Mouse (Mus musculus) lung, embryonic 16.5 days (tissue): ENCODE measurements around the gene Adipoq. TPM values are rescaled to one million over a fixed set of nuclear protein-coding genes. Genes with fewer than 3 reads are reported as not detected.

Experiments used
- ATAC-seq: fragments of 200-750 bp; cut with Nextera tagmentation; 2 replicates; pipeline ENCODE4 v1.8.0; 2017; ENCODE audit warnings: low read depth, mild to moderate bottlenecking, moderate library complexity
- H3K27ac ChIP-seq: fragments of 300-500 bp; sonication (generic); 2 replicates; pipeline ENCODE4 v1.5.1; 2014; ENCODE audit warnings: mild to moderate bottlenecking, control low read depth, low read length
- H3K27me3 ChIP-seq: fragments of 300-500 bp; sonication (generic); 2 replicates; pipeline ENCODE4 v1.6.1; 2014; ENCODE audit warnings: low read depth, low read length, mixed read lengths; ENCODE audit not compliant: control insufficient read depth, insufficient read depth
- H3K36me3 ChIP-seq: fragments of 300-500 bp; sonication (generic); 2 replicates; pipeline ENCODE4 v1.6.1; 2014; ENCODE audit warnings: low read length; ENCODE audit not compliant: control insufficient read depth, insufficient read depth
- H3K4me1 ChIP-seq: fragments of 300-500 bp; sonication (generic); replicated peaks from 2 replicates; pipeline ENCODE4 v1.6.1; 2014; ENCODE audit warnings: low read length, mixed read lengths; ENCODE audit not compliant: control insufficient read depth, insufficient read depth
- H3K4me2 ChIP-seq: fragments of 300-500 bp; sonication (generic); 2 replicates; pipeline ENCODE4 v1.6.1; 2014; ENCODE audit warnings: low read depth, low read length, control low read depth
- H3K4me3 ChIP-seq: fragments of 300-500 bp; sonication (generic); 2 replicates; pipeline ENCODE4 v1.5.1; 2014; ENCODE audit warnings: mild to moderate bottlenecking, low read length, control low read depth
- H3K9ac ChIP-seq: fragments of 300-500 bp; sonication (generic); 2 replicates; pipeline ENCODE4 v1.6.1; 2014; ENCODE audit warnings: low read length, control low read depth
- H3K9me3 ChIP-seq: fragments of 300-500 bp; sonication (generic); 2 replicates; pipeline ENCODE4 v1.6.1; 2016; ENCODE audit warnings: low read length; ENCODE audit not compliant: control insufficient read depth
- WGBS: fragments of 180-500 bp; shearing (Covaris S2); extraction: QIAGEN DNeasy Blood & Tissue Kit; methylation state at CpG from one replicate; pipeline ENCODE4 v1.1.7; 2014; 5-methylcytosine and 5-hydroxymethylcytosine counted together
- polyA plus RNA-seq: library from polyadenylated mRNA; unstranded; fragments of >200 nt; fragmentation: Nextera tagmentation; extraction: Ambion mirVana; gene quantifications from 2 replicates; pipeline ENCODE4 v1.2.1, GENCODE M21; 2015

Adipoq gene
- polyA plus RNA-seq, 1 experiment from 2014 or later, result 0.73 TPM

DNA sequence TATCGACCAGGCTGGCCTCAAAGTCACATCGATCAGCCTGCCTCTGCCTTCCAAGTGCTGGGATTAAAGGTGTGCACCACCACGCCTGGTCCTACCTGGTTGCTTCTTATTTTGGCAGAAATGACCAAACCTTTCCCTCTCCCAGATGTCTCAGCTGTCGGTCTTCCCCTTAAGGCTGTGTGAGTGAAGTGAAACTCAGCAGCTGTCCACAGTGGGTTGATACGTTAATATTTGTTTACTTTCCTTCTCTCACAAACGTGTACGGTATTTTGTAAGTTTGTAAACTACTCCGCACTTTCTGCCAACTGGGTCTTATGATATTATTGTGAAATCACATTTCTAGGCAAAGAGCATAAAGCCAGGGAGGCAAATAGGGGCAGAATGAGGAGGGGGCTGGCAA lies 3.1 kb downstream of the Adipoq start:
- no peaks in the 10 kb centered on the region for H3K27me3 ChIP-seq
- H3K4me1 ChIP-seq, result no peaks in the 10 kb centered on the region
- no peak overlapping the region for H3K4me2 ChIP-seq
- no peaks in the 10 kb centered on the region for H3K36me3 ChIP-seq
- H3K9ac ChIP-seq, result no peak overlapping the region
- no peaks in the 10 kb centered on the region for H3K9me3 ChIP-seq
- H3K27ac ChIP-seq, result no peak overlapping the region
- 56% methylated on average over 8 of the region's 8 CpGs for WGBS
- ATAC-seq, result no peak
- H3K4me3 ChIP-seq, result no peak overlapping the region

DNA sequence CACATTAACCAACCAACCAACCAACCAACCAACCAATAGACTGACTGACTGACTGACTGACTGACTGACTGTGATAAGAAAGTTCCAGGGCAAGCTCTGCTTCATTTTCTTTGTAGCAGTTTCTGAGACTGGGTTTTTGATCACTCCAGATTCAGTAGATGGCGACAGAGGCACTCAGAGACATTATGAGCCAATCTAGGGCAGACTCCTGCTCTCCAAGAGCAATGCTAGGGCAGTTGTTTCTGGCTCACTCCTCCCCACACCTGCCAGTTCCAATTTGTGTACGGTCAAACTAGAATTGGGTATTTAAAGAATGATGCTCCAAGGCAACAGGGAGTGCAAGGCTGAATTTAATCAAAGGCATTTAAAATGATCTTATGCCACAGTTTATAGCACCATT lies 5.1 kb downstream of the Adipoq start:
- WGBS, result 9% methylated on average over 2 of the region's 2 CpGs
- peak; percentile 67; the same call in 1 of the 2 replicates for ATAC-seq
- no peaks in the 10 kb centered on the region for H3K9me3 ChIP-seq

DNA sequence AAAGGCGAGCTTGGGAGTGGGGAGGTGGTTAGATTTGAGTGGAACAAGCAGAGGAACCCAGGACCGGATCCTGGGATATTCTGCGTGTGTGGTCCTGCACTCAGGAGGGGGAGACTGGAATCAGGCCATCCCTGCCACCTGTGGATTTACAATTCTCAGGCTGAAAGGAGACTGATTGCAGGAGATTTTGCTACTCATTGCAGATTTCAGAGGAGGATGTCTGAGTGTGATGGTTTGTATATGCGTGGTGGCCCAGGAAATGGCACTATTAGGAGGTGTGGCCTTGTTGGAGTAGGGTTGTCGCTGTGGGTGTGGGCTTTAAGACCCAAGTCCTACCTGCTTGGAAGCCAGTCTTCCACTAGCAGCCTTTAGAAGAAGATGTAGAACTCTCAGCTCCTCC lies 7.9 kb downstream of the Adipoq start:
- H3K4me1 ChIP-seq, result no peaks in the 10 kb centered on the region; the same call in 1 of the 2 replicates

More for the DNA sequence above, 5.1 kb downstream of the Adipoq start:
- Histone ChIP-seq H3K4me1 (no peaks in the 10 kb centered on the region), H3K36me3 (no peaks in the 10 kb centered on the region), H3K27me3 (no peaks in the 10 kb centered on the region), H3K4me3 (no peak overlapping the region), H3K27ac (no peak overlapping the region), H3K9ac (no peak overlapping the region), H3K4me2 (no peak overlapping the region)

DNA sequence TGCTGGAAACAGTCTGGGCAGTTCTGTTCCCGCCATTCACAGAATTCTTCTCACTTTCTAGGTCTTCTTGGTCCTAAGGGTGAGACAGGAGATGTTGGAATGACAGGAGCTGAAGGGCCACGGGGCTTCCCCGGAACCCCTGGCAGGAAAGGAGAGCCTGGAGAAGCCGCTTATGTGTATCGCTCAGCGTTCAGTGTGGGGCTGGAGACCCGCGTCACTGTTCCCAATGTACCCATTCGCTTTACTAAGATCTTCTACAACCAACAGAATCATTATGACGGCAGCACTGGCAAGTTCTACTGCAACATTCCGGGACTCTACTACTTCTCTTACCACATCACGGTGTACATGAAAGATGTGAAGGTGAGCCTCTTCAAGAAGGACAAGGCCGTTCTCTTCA lies 10.7 kb downstream of the Adipoq start:
- Histone ChIP-seq H3K9ac (no peak overlapping the region), H3K4me3 (no peak overlapping the region), H3K9me3 (no peaks in the 10 kb centered on the region), H3K36me3 (no peaks in the 10 kb centered on the region), H3K27ac (no peak overlapping the region), H3K4me2 (no peak overlapping the region), H3K4me1 (no peaks in the 10 kb centered on the region; the same call in 1 of the 2 replicates), H3K27me3 (no peaks in the 10 kb centered on the region)
- 92% methylated on average over 13 of the region's 13 CpGs for WGBS
- no peak for ATAC-seq

More for the DNA sequence above, 7.9 kb downstream of the Adipoq start:
- WGBS, result 60% methylated on average over 5 of the region's 5 CpGs
- H3K4me3 ChIP-seq, result no peak overlapping the region
- H3K27me3 ChIP-seq, result no peaks in the 10 kb centered on the region
- H3K4me2 ChIP-seq, result no peak overlapping the region
- no peaks in the 10 kb centered on the region for H3K9me3 ChIP-seq
- H3K27ac ChIP-seq, result no peak overlapping the region
- no peak for ATAC-seq
- no peak overlapping the region for H3K9ac ChIP-seq
- no peaks in the 10 kb centered on the region for H3K36me3 ChIP-seq

DNA sequence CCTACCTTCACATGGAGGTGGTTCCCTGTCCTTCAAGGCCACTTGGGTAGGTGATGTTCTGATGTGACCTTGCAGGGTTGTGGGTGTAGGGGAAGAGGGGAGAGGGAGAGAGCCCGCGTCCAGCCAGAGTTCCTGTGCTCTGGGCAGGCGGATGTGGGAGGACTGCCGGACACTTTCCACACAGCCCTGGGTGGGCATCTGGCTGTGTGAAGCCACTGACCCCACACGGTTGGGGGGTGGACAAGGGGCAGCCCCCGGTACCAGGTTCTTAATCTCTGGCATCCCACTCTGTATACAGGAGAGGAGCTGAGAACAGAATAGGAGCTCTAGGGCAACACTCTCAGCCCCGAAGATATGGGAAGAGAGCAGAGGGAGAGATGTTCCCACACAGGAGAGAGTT lies 12.0 kb downstream of the Adipoq start:
- ATAC-seq, result no peak
- no peaks in the 10 kb centered on the region; the same call in 1 of the 2 replicates for H3K4me1 ChIP-seq
- no peak overlapping the region for H3K27ac ChIP-seq
- no peak overlapping the region for H3K9ac ChIP-seq
- H3K9me3 ChIP-seq, result no peaks in the 10 kb centered on the region
- no peaks in the 10 kb centered on the region for H3K27me3 ChIP-seq
- WGBS, result 68% methylated on average over 7 of the region's 7 CpGs
- no peaks in the 10 kb centered on the region for H3K36me3 ChIP-seq
- H3K4me3 ChIP-seq, result no peak overlapping the region
- no peak overlapping the region for H3K4me2 ChIP-seq

DNA sequence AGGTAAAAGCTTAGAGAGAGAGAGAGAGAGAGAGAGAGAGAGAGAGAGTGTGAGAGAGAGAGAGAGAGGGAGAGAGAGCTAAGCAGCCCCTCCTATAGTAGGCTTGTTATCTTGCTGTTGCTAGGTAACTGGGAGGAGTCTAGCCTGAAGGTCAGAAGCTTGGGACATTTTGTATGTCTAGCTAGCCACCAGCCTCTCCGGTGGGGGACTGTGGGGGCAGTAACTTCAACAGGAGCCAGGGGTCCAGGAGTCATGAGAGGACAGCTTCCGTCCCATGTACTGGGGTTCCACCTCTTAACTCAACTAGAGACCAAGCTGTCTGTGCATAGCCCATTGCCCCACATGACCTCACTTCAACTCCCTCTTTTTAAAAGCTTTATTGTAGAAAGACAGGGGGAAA lies 12.6 kb downstream of the Adipoq start:
- Histone ChIP-seq H3K27ac (no peak overlapping the region), H3K4me1 (no peaks in the 10 kb centered on the region; the same call in 1 of the 2 replicates), H3K9me3 (no peaks in the 10 kb centered on the region), H3K27me3 (no peaks in the 10 kb centered on the region), H3K4me3 (no peak overlapping the region), H3K36me3 (no peaks in the 10 kb centered on the region), H3K9ac (no peak overlapping the region), H3K4me2 (no peak overlapping the region)
- 30% methylated on average over 2 of the region's 2 CpGs for WGBS
- no peak for ATAC-seq

DNA sequence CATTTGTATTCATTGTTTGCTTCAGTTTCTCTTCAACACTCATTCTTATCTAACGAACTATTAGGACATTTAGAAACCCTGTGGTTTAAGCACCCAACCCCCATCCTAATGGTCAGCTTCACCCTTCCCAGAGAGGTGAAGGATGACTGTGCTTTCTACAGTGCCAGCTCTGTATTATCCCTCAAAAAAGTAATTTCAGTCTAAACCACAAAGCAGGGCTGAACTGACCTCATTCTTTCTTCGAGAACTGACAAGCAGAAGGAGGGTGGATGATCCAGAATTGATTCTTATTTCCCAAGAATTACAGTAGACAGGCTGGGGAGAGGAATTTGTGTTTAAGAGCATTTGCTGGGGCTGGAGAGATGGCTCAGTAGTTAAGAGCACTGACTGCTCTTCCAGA lies 13.4 kb downstream of the Adipoq start:
- Histone ChIP-seq H3K4me2 (no peak overlapping the region), H3K4me1 (no peaks in the 10 kb centered on the region; the same call in 1 of the 2 replicates), H3K4me3 (no peak overlapping the region), H3K36me3 (no peaks in the 10 kb centered on the region), H3K27ac (no peak overlapping the region), H3K27me3 (no peaks in the 10 kb centered on the region), H3K9me3 (no peaks in the 10 kb centered on the region), H3K9ac (no peak overlapping the region)
- 23% methylated on average over 2 of the region's 2 CpGs for WGBS
- ATAC-seq, result no peak

DNA sequence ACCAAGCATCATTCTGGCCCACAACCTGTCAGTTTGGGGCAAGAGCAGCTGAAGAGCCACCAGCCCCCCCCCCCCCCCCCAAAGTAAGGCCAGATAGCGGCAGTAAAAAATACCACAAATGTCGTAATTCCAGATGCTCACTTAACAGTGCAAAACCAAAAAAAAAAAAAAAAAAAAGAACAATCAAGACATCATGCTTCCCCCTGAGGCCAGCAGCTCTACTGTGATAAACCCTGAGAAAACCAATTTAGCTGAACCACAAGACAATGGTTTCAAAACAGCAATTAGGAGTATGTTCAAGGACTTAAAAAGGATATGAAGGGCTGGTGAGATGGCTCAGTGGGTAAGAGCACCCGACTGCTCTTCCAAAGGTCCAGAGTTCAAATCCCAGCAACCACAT lies 15.8 kb downstream of the Adipoq start:
- no peak for ATAC-seq
- 86% methylated on average over 3 of the region's 3 CpGs for WGBS
- Histone ChIP-seq H3K9me3 (no peaks in the 10 kb centered on the region), H3K4me1 (no peaks in the 10 kb centered on the region; the same call in 1 of the 2 replicates), H3K9ac (no peak overlapping the region), H3K4me2 (no peak overlapping the region), H3K27me3 (no peaks in the 10 kb centered on the region), H3K36me3 (no peaks in the 10 kb centered on the region), H3K27ac (no peak overlapping the region), H3K4me3 (no peak overlapping the region)

DNA sequence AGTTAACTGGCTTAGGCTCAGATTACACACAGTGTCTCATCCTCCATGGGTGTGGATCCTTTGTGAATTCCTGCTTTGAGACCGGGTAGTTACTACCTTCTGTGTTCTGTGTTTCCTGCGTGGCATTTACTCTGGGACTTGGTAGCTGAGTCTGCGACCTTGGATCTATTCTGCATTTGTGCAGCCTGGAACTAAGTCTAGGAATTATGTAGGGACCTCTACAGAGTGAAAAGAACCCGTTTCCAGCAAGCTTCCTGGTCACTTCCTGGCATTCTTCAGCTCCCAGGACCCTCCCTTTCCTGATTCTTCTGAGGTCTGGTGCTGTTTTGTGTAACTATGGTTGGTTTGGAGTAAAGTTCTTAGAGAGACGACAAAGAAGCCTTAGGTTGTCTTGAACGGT lies 18.1 kb downstream of the Adipoq start:
- Histone ChIP-seq H3K9me3 (no peaks in the 10 kb centered on the region), H3K4me2 (no peak overlapping the region), H3K9ac (no peak overlapping the region), H3K4me1 (no peaks in the 10 kb centered on the region), H3K27ac (peak overlapping the region; percentile 30), H3K27me3 (no peaks in the 10 kb centered on the region), H3K36me3 (no peaks in the 10 kb centered on the region), H3K4me3 (no peak overlapping the region)
- WGBS, result 61% methylated on average over 6 of the region's 6 CpGs
- peak; percentile 45; the same call in 1 of the 2 replicates for ATAC-seq

DNA sequence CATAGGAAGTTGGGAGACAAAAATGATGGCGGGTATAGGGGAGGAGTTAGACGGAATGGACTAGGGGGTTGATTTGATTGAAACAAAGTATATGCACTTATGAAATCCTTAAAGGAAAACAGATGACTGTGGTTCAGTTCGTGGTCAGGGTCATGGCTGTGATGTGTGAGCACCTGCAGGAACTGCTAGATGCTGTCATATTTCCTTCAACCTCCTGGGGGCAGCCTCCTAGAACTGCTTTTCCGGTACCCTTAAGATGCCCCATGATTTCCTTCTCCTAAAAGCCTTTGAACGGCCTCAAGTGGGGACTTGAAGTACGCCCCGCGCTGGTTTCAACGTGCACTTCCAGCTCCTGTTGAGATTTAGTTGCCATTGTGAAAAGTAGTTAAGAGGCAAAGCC lies 19.1 kb downstream of the Adipoq start:
- H3K27ac ChIP-seq, result no peak overlapping the region
- WGBS, result 50% methylated on average over 9 of the region's 9 CpGs
- ATAC-seq, result no peak

More for the DNA sequence above, 19.1 kb downstream of the Adipoq start:
- Histone ChIP-seq H3K4me2 (no peak overlapping the region), H3K36me3 (no peaks in the 10 kb centered on the region), H3K27me3 (no peaks in the 10 kb centered on the region), H3K4me3 (no peak overlapping the region), H3K9me3 (no peaks in the 10 kb centered on the region), H3K4me1 (no peaks in the 10 kb centered on the region), H3K9ac (no peak overlapping the region)
